ENCODE assay signal across 18 mouse cellular contexts in genomic region chr16:33842081-33842880, GRCm38 (mm10). TPM values are rescaled to one million over a fixed set of nuclear protein-coding genes. Genes with fewer than 3 reads are reported as not detected.
A peak's percentile ranks its signal among the peaks of the same experiment; 100 is the strongest.
DNase-seq lines count a peak whose midpoint lies in the region; ATAC-seq and TF ChIP-seq lines count a peak whose summit lies in the region.
"Had no signal": no experiment of that assay in that cellular context is flagged by ENCODE, and none has a peak within 500 bp of the region (broad histone marks: within the 10 kb centered on the region; RNA-seq: fewer than 3 reads in every experiment).

No protein-coding gene starts in this region.

- no peak for TF ChIP-seq CTCF in kidney, postnatal 0 days (IDR thresholded peaks at IDR 0.05; ENCODE audit: low read depth)
- TF ChIP-seq CTCF in brain, embryonic 14.5 days (IDR thresholded peaks at IDR 0.05; ENCODE audit: borderline replicate concordance, extremely low read depth, insufficient read depth, insufficient read length): no peak

- peak overlapping the region; percentile 47; the same call in 1 of the 2 replicates for H3K27ac ChIP-seq in kidney, postnatal 0 days
- 0 out of 2 replicates have a peak overlapping the region, but pooled peaks have one; percentile 4 for H3K27ac ChIP-seq in limb, embryonic 10.5 days
- H3K27ac ChIP-seq: forebrain, embryonic 12.5 days; gastrocnemius, adult 2 months; hindbrain, embryonic 13.5 days; limb, embryonic 12.5 days; liver, embryonic 14.5 days had no signal

- no peak overlapping the region for H3K9ac ChIP-seq in kidney, postnatal 0 days (ENCODE audit: low read depth, low read length)
- H3K9ac ChIP-seq: forebrain, embryonic 12.5 days; hindbrain, embryonic 13.5 days; limb, embryonic 12.5 days; liver, embryonic 14.5 days had no signal

- no peaks in the 10 kb centered on the region for H3K27me3 ChIP-seq in kidney, postnatal 0 days (ENCODE audit: insufficient read depth, low read length)
- no peaks in the 10 kb centered on the region for H3K27me3 ChIP-seq in limb, embryonic 10.5 days (ENCODE audit: low read depth, poor library complexity, severe bottlenecking)
- H3K27me3 ChIP-seq: forebrain, embryonic 12.5 days; hindbrain, embryonic 13.5 days; limb, embryonic 12.5 days had no signal

- H3K4me1 ChIP-seq in kidney, postnatal 0 days (replicated peaks; ENCODE audit: insufficient read depth, low read length): no peaks in the 10 kb centered on the region; the same call in 1 of the 2 replicates
- peaks cover 18% of the 10 kb centered on the region for H3K4me1 ChIP-seq in limb, embryonic 10.5 days
- H3K4me1 ChIP-seq: hindbrain, embryonic 13.5 days had no signal

- TF ChIP-seq POLR2A in brain, embryonic 14.5 days (IDR thresholded peaks at IDR 0.05; ENCODE audit: borderline replicate concordance, extremely low read depth, insufficient read depth, insufficient read length, poor library complexity, severe bottlenecking): no peak

- H3K4me3 ChIP-seq in kidney, postnatal 0 days (replicated peaks; ENCODE audit: low read depth, low read length): no peak overlapping the region
- H3K4me3 ChIP-seq in limb, embryonic 10.5 days: no peak overlapping the region
- H3K4me3 ChIP-seq: forebrain, embryonic 12.5 days; gastrocnemius, adult 2 months; hindbrain, embryonic 13.5 days; limb, embryonic 12.5 days had no signal

- 58% methylated on average over 12 of the region's 12 CpGs for WGBS in kidney, postnatal 0 days
- WGBS in limb, embryonic 10.5 days: 77% methylated on average over 12 of the region's 12 CpGs

- H3K9me3 ChIP-seq in kidney, postnatal 0 days (replicated peaks; ENCODE audit: low read length): no peaks in the 10 kb centered on the region
- H3K9me3 ChIP-seq in limb, embryonic 10.5 days (replicated peaks): no peaks in the 10 kb centered on the region
- H3K9me3 ChIP-seq: hindbrain, embryonic 13.5 days; limb, embryonic 12.5 days had no signal

- ATAC-seq in kidney, postnatal 0 days (replicated peaks; ENCODE audit: low FRiP score, low read depth): no peak
- ATAC-seq: lung, postnatal 0 days had no signal

- 0 out of 2 replicates have a peak, but pooled peaks cover 8% of the 10 kb centered on the region for H3K36me3 ChIP-seq in kidney, postnatal 0 days (ENCODE audit: insufficient read depth, low read length)
- H3K36me3 ChIP-seq in limb, embryonic 10.5 days: peaks cover 26% of the 10 kb centered on the region
- H3K36me3 ChIP-seq: forebrain, embryonic 12.5 days; hindbrain, embryonic 13.5 days had no signal

- DNase-seq in embryo, embryonic 10 days (ENCODE audit: low spot score): peak; percentile 36
- DNase-seq in embryo, embryonic 9.5 days (ENCODE audit: extremely low spot score): no peak
- DNase-seq in kidney, postnatal 0 days (ENCODE audit: low spot score): no peak
- DNase-seq in kidney, postnatal 10 days: no peak
- peak; percentile 43 for DNase-seq in brain, embryonic 14.5 days (ENCODE audit: low read depth)
- DNase-seq in limb, embryonic 10.5 days (ENCODE audit: low spot score): no peak
- no peak for DNase-seq in adrenal gland, adult 8-10 months
- DNase-seq: gastrocnemius, adult 2 months; heart, postnatal 14 days; kidney, postnatal 14 days; layer of hippocampus, adult 9-11 months; midbrain, embryonic 14.5 days; thymus, adult 18-20 months had no signal

- H3K4me2 ChIP-seq in kidney, postnatal 0 days (ENCODE audit: low read length): no peak overlapping the region
- H3K4me2 ChIP-seq: forebrain, embryonic 12.5 days; hindbrain, embryonic 13.5 days; limb, embryonic 12.5 days had no signal

RNA-seq across cellular contexts. Expression of gene Itgb5, which starts 12.8 kb away (rescaled TPM):
- 48.6 and 53.2 TPM in 2 replicates for polyA plus RNA-seq in kidney, postnatal 0 days (2015; fragmentation: Nextera tagmentation; extraction: Ambion mirVana)
- polyA plus RNA-seq in brain, embryonic 14.5 days (2012; rRNA removed): 22.4 and 36.7 TPM in 2 replicates
- 64.3 and 67.1 TPM in 2 replicates for polyA plus RNA-seq in limb, embryonic 10.5 days (2016; fragmentation: Nextera tagmentation; extraction: Ambion mirVana)
- 100 to 1,000 TPM; 230 to 292 (median 261) TPM for total RNA-seq in adrenal gland, adult 8-10 months (2022)

RNA-seq across cellular contexts. Expression of gene Muc13, which starts 48.4 kb away (rescaled TPM):
- polyA plus RNA-seq in kidney, postnatal 0 days (2015; fragmentation: Nextera tagmentation; extraction: Ambion mirVana): not detected in 2 replicates
- 0.08 and 0.19 TPM in 2 replicates for polyA plus RNA-seq in brain, embryonic 14.5 days (2012; rRNA removed)
- 0.16 and 0.21 TPM in 2 replicates for polyA plus RNA-seq in limb, embryonic 10.5 days (2016; fragmentation: Nextera tagmentation; extraction: Ambion mirVana)
- total RNA-seq in adrenal gland, adult 8-10 months (2022): under 1 TPM in 1 of 4 experiments, not detected in 3; 0.09 TPM
- total RNA-seq: gastrocnemius, adult 2 months had no signal
- polyA plus RNA-seq: hindbrain, embryonic 13.5 days; midbrain, embryonic 14.5 days had no signal

Comparison
In these comparisons a context has a peak if more than half of its experiments do, and no peak if none do; other contexts are left out.
1. DNase-seq: peak in embryo, embryonic 10 days (single experiment) and brain, embryonic 14.5 days (single experiment); none in embryo, embryonic 9.5 days (single experiment), kidney, postnatal 0 days (single experiment), kidney, postnatal 10 days (single experiment), limb, embryonic 10.5 days (single experiment) and adrenal gland, adult 8-10 months (single experiment).